Mouse (Mus musculus): ENCODE data around the gene Tifa.

Gene Tifa

DNA sequence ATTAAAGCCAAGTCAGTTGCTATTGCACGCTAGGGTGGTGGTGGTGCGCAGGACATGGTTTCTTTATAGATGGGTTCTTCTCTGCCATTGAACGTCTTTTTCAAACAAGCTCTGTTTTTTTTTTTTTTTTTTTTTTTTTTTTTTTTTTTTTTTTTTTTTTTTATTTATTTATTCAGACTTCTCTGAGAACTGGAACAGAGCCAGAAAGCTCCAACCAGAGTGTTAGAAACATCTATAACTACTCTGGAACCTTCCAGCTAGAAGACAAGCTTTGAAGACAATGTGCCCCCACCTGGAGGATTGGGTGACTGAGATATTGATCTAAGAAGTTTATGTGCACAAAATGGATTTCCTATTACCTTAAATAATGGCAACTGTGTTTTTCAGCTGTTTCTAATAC, 74.0 kb downstream of the Tifa start:
- no peak for DNase-seq (ENCODE audit: low spot score in 2 of 2)

DNA sequence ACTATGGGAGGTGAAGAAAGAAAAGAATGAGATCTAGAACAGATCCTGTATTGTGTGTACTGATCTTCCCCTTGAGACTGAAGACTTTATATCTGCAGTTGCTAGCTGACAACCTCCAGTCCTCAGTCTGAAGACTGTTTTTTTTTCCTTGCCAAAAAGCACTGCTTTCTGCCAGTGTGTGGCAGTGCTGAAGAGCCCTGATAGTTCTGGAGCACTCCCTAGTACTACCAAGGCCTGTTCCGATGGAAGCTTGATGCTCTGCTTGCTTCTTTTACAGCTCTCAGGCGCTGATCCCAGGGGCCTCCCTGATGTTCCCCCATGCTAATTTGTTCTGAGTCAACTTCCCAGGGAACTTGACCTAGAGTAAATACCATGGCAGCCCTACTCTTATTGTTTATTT, 74.6 kb downstream of the Tifa start:
- no peak for DNase-seq (ENCODE audit: low spot score in 2 of 2)

DNA sequence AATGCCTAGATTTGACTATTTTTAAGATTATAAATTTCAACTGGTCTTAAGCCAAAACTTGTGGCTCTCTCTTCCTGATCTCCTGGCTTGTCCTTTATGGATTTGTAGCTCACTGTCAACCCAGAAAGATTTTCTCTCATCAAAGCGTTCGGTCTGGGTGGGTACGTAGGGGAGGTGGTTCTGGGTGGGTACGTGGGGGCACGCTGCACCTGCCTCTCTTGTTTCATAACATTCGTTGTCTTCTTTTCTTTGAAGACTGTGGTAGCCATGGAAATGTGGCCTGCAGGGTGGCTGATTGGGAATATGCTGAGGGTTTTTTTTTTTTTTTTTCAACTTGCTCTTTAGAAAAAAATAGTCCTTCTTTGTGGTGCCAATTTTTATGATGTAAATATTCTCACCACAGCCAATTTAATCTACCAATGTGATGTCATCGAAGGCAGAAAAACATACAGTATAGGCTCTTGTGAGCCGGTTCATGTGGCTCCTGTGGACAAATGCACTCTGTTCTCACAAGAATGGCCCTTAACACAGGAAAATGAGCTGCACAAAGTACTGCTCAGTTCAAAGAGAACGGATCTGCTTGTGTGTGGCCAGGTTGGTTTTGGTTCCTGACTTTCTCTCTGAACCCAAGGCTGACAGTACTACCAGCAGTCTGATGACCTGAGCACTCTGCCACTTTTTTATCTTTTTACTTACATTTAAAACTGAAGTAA, 78.6 kb downstream of the Tifa start:
- no peak for DNase-seq (ENCODE audit: low spot score in 2 of 2)

DNA sequence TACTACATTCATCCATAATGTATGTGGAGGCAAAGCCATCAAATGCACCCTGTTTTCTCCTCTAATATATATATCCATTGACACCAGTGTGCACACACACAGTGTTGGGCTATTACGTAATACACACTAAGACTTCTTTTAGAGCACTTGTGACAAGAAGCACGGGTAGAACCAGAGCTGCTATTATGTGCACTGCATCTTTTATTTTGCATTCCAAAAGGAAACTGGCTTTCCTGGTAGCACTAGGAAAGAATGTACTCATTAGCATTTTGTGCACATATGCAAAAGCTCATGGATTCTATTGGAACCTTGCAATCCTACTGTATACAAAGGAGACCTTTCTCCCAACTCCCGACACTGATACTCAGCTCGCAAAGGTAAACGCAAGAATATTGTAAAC, 79.3 kb downstream of the Tifa start:
- DNase-seq (ENCODE audit: low spot score in 2 of 2), result no peak

DNA sequence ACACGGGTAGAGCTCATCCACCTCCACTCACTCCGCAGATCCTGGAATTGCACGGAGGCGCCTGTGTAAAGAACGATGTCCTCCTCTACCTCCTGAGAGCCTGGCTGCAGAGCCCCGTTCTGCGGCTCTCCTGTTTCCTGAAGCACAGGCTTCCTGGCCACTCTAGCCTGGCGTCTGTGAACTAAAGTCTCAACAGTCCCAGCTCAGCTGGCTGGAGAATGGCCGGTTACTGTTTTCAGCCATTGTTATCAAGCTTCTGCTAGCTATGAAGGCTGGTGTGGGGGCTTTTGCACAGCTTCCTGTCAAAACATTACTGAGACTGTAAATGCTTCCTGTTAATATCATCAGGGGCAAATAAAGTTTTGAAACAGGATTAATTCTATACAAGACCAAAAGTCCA, 82.0 kb downstream of the Tifa start:
- DNase-seq (ENCODE audit: low spot score in 2 of 2), result no peak

DNA sequence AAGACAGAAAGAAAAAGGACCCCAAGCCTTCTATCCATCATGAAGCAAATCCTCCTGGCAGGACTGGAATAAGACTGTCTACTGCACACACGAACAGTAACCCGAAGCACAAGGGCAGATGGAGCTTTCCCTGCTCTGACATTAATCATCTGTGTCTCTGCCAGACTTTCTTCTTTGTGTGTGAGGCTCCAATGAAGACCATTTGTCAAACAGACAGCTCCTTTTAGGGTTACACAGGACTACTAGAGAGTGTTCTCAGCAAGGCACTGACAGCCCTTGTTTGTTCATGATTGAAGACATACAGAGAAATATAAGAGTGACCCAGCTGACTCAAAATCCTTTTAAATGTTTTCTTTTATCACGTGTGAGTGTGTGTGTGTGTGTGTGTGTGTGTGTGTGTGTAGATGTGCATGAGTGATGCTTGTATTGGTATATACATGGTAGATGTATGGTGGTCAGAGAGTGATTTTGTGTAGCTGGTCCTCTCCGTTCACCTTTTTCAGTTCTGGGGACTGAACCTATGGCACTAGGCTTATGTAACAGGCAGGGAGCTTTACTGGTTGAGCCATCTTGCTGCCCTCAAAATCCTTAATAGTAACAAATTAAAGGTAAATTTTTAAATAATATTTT, 84.8 kb downstream of the Tifa start:
- DNase-seq (ENCODE audit: low spot score in 2 of 2), result no peak

DNA sequence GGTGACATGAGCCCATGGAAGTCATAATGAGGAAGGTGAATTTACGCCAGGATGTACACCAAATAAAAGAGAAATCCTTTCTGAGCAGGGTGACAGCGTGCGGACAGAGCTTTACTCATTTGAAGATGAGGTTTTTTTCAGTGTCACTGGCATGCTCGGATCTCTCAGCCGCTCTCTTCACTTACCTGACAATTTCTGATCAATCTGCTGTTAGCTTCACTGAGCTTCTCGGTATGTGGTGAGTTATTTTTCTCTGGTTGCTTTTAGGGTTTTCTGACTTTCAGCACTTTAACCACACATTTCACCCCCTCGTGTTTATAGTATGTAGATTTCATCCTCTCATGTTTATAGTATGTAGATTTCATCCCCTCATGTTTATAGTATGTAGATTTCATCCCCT, 85.5 kb downstream of the Tifa start:
- DNase-seq (ENCODE audit: low spot score in 2 of 2), result no peak

DNA sequence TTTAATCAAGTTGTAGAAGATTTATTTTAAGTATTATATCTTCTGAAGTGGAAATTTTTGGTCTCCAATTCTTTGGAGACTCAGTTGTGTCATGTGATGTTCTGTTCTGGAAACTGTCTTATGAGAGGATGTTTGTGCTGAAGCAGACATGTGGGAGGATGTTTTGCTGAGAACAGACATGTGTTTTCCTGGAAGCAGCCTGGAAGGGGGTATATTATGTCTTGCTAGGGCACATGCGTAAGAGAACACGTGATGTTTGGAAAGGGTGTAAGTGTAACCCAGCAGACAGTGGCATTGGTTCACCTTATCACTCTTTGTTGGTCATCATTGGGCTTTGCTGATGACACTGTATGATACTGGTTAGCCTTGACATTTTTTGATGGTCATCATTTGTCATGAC, 85.9 kb downstream of the Tifa start:
- DNase-seq (ENCODE audit: low spot score in 2 of 2), result no peak

DNA sequence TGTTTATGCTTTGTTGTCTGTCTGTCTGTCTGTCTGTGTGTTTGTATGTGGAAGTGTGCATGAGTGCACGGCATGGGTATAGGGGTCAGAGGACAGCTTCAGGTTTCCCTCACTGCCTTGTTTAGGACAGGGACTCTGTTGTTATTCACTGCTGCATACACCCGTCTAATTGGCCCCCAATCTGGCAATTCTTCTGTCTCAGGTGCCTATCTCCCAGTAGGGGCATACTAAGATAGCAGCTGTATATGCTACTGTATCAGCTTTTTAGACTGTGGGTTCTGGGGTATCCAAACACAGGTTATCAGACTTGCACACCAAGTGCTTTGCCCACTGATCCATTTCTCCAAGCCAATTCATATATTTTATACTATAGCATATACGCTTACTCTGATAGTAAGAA, 90.4 kb downstream of the Tifa start:
- no peak for DNase-seq (ENCODE audit: low spot score in 2 of 2)

DNA sequence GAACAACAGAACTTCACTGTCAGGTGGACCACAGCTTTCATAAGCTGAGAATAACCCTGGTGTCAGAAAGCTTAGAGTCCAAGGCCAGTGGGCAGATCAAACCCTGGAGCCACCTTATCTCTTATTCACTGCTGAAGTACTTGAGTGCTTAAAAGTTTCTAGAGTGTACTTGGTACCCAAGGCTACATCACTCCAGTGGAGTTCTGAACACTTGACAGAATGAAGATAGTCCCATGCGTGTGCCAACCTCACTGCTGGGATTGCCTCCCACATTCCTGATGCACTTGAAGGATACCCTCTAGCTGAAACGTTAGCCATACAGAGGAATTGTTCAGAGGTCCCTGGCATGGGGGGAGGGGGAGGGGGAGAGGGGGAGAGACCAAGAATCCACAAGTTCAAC, 92.1 kb downstream of the Tifa start:
- DNase-seq (ENCODE audit: low spot score in 2 of 2), result no peak

Measured in left cerebral cortex, adult 9 months (tissue).